Mouse (Mus musculus) bone marrow, adult 2 months (tissue): ENCODE data around the gene Sgk1.

Experiments used
- CTCF ChIP-seq: fragments of 200-500 bp; IDR thresholded peaks from 2 replicates; pipeline ENCODE4 v1.5.1; 2011; ENCODE audit warnings: low read length, control low read depth; ENCODE audit not compliant: control insufficient read depth, insufficient read depth
- POLR2A ChIP-seq: fragments of 200-500 bp; IDR thresholded peaks from 2 replicates; pipeline ENCODE4 v1.6.1; 2011; ENCODE audit warnings: low read depth, mild to moderate bottlenecking, control low read depth, low read length, borderline replicate concordance; ENCODE audit not compliant: control insufficient read depth

DNA sequence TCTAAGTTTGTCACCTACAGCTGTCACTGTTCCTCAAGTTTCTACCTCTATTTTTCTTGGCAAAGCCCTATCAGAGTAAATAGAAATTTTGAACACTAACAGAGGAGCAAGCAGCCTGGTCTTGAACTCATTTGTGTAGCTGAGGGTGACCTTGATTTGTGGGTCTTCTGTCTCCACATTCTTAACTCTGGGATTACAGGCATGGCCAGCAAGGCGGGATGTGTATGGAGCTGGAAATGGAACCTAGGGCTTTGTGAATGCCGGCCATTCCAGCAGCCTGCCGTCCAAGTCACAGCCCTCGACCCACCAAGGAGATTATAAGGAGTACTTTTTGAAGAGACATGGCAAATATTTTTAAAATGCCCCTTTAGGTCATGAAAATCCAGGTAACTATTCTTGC, 56.2 kb downstream of the Sgk1 start:
- TF ChIP-seq POLR2A (no peak), CTCF (no peak)
